Mouse (Mus musculus) testis, adult 2 months (tissue): ENCODE data around the gene Tmem164. TPM values are rescaled to one million over a fixed set of nuclear protein-coding genes. Genes with fewer than 3 reads are reported as not detected.

Experiments
- H3K27ac ChIP-seq: fragments of 200-500 bp; 2 replicates; pipeline ENCODE4 v1.5.1; 2012; ENCODE audit warnings: low read depth, low read length; ENCODE audit not compliant: control insufficient read depth, insufficient read depth
- H3K27me3 ChIP-seq: fragments of 200-500 bp; 2 replicates; pipeline ENCODE4 v1.6.1; 2012; ENCODE audit warnings: mild to moderate bottlenecking, low read length, moderate library complexity; ENCODE audit not compliant: control insufficient read depth, insufficient read depth
- H3K36me3 ChIP-seq: fragments of 200-500 bp; 2 replicates; pipeline ENCODE4 v1.6.1; 2012; ENCODE audit warnings: mild to moderate bottlenecking, low read length; ENCODE audit not compliant: control insufficient read depth, insufficient read depth
- H3K4me1 ChIP-seq: fragments of 200-500 bp; 2 replicates; pipeline ENCODE4 v1.6.1; 2012; ENCODE audit warnings: low read length; ENCODE audit not compliant: control insufficient read depth, insufficient read depth
- H3K4me3 ChIP-seq: fragments of 200-500 bp; 2 replicates; pipeline ENCODE4 v1.5.1; 2012; ENCODE audit warnings: low read depth, mild to moderate bottlenecking, low read length, moderate library complexity, mixed read lengths; ENCODE audit not compliant: control insufficient read depth
- CTCF ChIP-seq: fragments of 200-500 bp; IDR thresholded peaks from 2 replicates; pipeline ENCODE4 v1.5.1; 2012; ENCODE audit warnings: low read depth, mild to moderate bottlenecking, inconsistent platforms, low read length, moderate library complexity; ENCODE audit not compliant: control insufficient read depth, insufficient read depth, insufficient replicate concordance
- POLR2A ChIP-seq: fragments of 200-500 bp; IDR thresholded peaks from 2 replicates; pipeline ENCODE4 v1.6.1; 2012; ENCODE audit warnings: low read depth, mild to moderate bottlenecking, inconsistent platforms, low read length, moderate library complexity; ENCODE audit not compliant: control insufficient read depth
- polyA plus RNA-seq: library from polyadenylated mRNA; depleted of rRNA; stranded (reverse); fragments of >200 nt; gene quantifications from 2 replicates; pipeline ENCODE4 v1.2.3, GENCODE M21; 2012

Tmem164 gene
- polyA plus RNA-seq, 1 experiment, result 5.5 TPM

DNA sequence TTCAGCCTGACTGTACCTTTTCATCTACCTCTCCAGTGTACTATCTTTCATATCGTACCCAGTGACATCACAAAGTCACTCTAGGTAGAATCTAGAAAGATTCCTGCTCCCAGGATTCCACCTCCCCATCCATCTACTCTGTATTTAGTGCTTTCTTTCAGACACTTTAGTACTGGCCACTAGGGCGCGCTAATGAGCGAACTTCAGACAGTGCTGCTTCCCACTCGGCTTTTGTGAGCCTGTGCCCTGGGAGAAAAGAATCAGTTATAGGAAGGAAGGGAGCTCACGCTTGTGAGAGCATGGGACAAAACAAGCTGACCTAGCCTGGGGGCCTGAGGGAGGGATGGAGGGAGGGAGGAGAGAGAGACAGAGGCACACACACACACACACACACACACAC is 131.9 kb downstream of the Tmem164 start:
- Histone ChIP-seq H3K36me3 (no peaks in the 10 kb centered on the region), H3K4me1 (no peaks in the 10 kb centered on the region), H3K27me3 (no peaks in the 10 kb centered on the region), H3K4me3 (no peak overlapping the region), H3K27ac (no peak overlapping the region)
- TF ChIP-seq POLR2A, result no peak
- TF ChIP-seq CTCF, result peak; percentile 19; the same call in 1 of the 2 replicates

DNA sequence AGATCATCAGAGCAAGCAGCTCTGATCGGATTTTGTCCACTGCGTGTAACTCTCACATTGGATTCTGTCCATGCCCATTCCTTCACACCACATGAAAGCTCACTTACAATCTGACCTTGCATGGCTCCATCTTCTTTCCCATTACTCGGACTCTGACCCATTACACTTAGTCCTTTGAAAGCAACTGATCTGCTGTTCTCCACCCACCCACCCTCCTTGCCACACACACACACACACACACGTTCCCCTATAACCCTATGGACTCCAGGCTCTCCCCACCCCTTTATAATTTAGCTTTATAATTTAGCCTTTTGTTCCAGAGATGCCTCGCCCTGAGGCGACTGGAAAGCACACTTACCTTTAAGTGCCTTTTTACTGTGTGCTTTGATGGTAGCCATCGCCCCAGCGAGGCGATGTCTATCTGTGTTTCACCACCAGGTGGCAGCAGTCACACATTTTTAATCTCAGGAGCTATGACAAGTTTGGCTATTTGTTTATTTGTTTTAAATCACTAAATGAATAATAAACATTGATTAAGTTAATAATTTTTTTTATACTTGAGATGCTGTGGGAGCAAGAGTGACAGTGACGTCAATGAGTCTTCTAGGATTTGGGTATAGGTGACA is 137.0 kb downstream of the Tmem164 start:
- TF ChIP-seq POLR2A (no peak), CTCF (peak; percentile 38; the same call in 1 of the 2 replicates)
- peaks cover 2% of the 10 kb centered on the region; the same call in 1 of the 2 replicates for H3K4me1 ChIP-seq

DNA sequence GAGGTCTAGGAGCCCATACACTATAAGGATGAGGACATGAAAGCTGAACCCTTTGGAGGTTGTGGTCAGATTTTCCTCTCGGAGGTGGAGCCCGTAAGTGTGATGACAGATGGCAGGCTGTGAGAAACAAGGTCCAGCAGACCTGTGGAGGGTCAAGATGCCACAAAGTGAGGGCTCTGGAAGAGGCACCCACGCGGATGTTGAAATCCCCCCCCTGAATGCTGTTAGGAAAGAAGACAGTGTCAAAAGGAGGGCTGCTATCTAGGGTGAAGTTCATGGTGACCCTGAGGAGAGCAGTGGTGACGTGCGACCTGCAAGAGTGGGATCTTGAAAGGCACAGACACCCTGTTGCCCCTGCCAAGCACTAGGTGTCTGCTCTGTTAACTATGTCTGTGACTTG is 140.0 kb downstream of the Tmem164 start:
- H3K4me1 ChIP-seq, result peaks cover 2% of the 10 kb centered on the region; the same call in 1 of the 2 replicates
- no peaks in the 10 kb centered on the region for H3K27me3 ChIP-seq
- no peaks in the 10 kb centered on the region for H3K36me3 ChIP-seq
- 0 out of 2 replicates have a peak overlapping the region, but pooled peaks have one; percentile 11 for H3K27ac ChIP-seq
- no peak for TF ChIP-seq POLR2A
- TF ChIP-seq CTCF, result no peak
- no peak overlapping the region for H3K4me3 ChIP-seq

More for the DNA sequence above, 137.0 kb downstream of the Tmem164 start:
- Histone ChIP-seq H3K27ac (no peak overlapping the region), H3K4me3 (peak overlapping the region; percentile 13), H3K36me3 (no peaks in the 10 kb centered on the region), H3K27me3 (no peaks in the 10 kb centered on the region)

DNA sequence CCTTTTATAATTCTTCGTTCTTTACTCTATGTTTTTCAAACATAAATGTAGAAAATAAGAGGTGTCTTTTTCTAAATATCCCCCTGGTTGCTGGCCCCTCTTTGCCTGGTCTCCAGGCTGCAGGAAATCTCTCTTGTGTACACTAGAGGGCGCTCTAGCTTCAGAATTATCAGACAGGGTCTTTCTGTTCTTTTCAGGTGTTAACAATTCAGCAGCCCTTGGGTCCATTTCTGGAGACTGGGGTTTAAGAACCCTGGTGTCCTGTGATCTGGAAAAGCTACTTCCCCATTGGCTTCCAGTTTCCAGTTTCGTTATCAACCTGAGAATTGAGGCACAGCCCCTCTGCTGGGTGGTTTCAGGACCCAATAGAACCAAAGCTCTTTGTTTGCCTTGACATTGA is 140.6 kb downstream of the Tmem164 start:
- Histone ChIP-seq H3K4me1 (peaks cover 2% of the 10 kb centered on the region; the same call in 1 of the 2 replicates), H3K27me3 (no peaks in the 10 kb centered on the region), H3K36me3 (no peaks in the 10 kb centered on the region), H3K27ac (no peak overlapping the region), H3K4me3 (no peak overlapping the region)
- TF ChIP-seq POLR2A, result no peak
- TF ChIP-seq CTCF, result no peak

DNA sequence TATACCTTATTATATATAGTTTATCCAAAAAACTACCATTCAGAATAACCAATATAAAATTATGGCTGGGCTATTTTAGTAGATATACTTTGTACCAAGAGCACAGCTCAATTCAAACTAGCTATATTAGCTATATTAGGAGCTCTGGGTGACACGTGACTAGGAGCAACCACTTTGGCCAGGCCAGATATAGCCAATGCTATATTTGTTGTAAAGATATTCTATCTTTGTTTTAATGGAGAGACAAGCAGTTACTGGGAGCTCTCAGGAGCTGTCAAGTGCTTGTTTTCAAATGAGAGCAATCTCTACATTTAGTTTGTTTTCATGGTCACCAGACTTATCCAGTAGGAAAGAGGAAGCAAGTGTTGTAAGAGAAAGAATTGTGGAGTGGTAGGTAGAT is 144.1 kb downstream of the Tmem164 start:
- H3K27me3 ChIP-seq, result no peaks in the 10 kb centered on the region
- TF ChIP-seq CTCF (no peak), POLR2A (no peak)

DNA sequence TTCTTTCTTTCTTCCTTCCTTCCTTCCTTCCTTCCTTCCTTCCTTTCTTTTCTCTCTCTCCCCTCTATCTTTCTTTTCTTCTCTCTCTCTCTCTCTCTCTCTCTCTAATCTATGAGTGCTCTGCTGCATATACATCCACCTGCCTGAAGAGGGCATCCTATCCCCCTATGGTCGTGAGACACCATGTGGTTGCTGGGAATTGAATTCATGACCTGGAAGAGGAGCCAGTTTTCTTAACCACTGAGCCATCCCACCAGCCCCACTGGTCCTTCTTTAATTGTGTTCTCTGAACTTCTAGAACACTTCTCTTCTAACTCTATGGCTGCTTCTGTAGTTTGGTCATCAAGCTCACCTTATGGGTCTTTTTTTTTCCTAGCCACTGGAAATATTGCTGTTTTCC is 146.4 kb downstream of the Tmem164 start:
- H3K27ac ChIP-seq, result no peak overlapping the region
- no peak for TF ChIP-seq POLR2A
- no peak for TF ChIP-seq CTCF
- no peaks in the 10 kb centered on the region for H3K36me3 ChIP-seq
- H3K4me3 ChIP-seq, result no peak overlapping the region
- peaks cover 2% of the 10 kb centered on the region for H3K4me1 ChIP-seq
- no peaks in the 10 kb centered on the region for H3K27me3 ChIP-seq

More for the DNA sequence above, 144.1 kb downstream of the Tmem164 start:
- H3K27ac ChIP-seq, result no peak overlapping the region
- no peak overlapping the region for H3K4me3 ChIP-seq
- H3K4me1 ChIP-seq, result peaks cover 2% of the 10 kb centered on the region
- H3K36me3 ChIP-seq, result no peaks in the 10 kb centered on the region

DNA sequence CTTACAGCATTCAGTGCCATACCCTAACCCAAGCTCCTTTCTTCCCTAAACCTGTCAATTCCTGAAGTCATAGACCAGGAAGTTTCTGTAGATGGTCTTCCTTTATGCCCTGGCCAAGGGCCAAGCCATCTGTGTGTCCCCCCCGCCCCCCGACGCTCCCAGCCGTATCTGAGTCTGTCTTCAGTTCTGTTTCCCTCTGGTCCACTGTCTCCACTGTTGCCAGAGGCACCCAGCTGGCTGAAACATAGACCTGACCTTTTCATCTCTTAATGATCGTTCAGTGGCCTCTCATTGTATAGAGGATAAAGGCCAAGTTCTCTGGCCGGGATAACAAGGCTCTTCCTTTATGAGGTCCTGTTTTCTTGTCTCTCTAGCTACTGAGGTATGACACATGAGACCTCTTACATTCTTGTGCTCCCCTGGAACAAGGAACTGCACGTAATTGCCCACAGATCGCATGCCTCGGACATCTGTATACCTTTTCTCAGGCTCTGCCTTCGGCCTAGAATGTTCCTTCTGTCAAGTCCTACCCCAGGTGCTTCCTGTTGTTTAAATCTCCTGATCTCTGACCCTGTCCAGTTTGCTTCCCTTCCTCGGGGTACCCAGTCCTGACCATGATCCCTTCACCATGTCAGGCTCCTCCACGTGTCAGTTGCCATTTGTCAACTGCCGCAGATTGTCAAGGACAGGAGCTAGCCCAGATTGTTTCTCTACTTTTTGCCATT is 147.1 kb downstream of the Tmem164 start:
- TF ChIP-seq CTCF (no peak), POLR2A (no peak)
- H3K27me3 ChIP-seq, result no peaks in the 10 kb centered on the region
- no peak overlapping the region; the same call in 1 of the 2 replicates for H3K27ac ChIP-seq
- H3K4me1 ChIP-seq, result peaks cover 2% of the 10 kb centered on the region
- H3K4me3 ChIP-seq, result no peak overlapping the region
- no peaks in the 10 kb centered on the region for H3K36me3 ChIP-seq
